Mouse (Mus musculus): Measurements from ENCODE around the gene Armc12.

- TF ChIP-seq CTCF (IDR thresholded peaks at IDR 0.05; ENCODE audit: low read depth, low read length) (no peak), POLR2A (IDR thresholded peaks at IDR 0.05; ENCODE audit: borderline replicate concordance, low read depth, low read length) (no peak)
Measured at GRCm38 (mm10) chr17:28487584-28488257, 42.9 kb upstream of the Armc12 start.

All from bone marrow macrophage, adult 2 months (primary cell).